Mouse (Mus musculus) hindbrain, embryonic 11.5 days (tissue): ENCODE data around the gene Amz2. TPM values are rescaled to one million over a fixed set of nuclear protein-coding genes. Genes with fewer than 3 reads are reported as not detected.

Source experiments
- ATAC-seq: fragments of 200-750 bp; cut with Nextera tagmentation; 2 replicates; pipeline ENCODE4 v1.8.0; 2017; ENCODE audit warnings: mild to moderate bottlenecking, moderate TSS enrichment, moderate library complexity; ENCODE audit not compliant: low FRiP score
- DNase-seq: peaks from one replicate; pipeline ENCODE4 v3.0.0-alpha.2; 2015; ENCODE audit warnings: low spot score
- H3K27ac ChIP-seq: fragments of 300-500 bp; sonication (generic); 2 replicates; pipeline ENCODE4 v1.5.1; 2014; ENCODE audit warnings: mild to moderate bottlenecking, low read depth, low read length
- H3K27me3 ChIP-seq: fragments of 300-500 bp; sonication (generic); 2 replicates; pipeline ENCODE4 v1.6.1; 2014; ENCODE audit warnings: mild to moderate bottlenecking, low read length, moderate library complexity, mixed read lengths; ENCODE audit not compliant: control insufficient read depth, insufficient read depth
- H3K36me3 ChIP-seq: fragments of 300-500 bp; sonication (generic); 2 replicates; pipeline ENCODE4 v1.6.1; 2014; ENCODE audit warnings: mild to moderate bottlenecking, low read length, moderate library complexity, mixed read lengths; ENCODE audit not compliant: control insufficient read depth, insufficient read depth
- H3K4me1 ChIP-seq: fragments of 300-500 bp; sonication (generic); replicated peaks from 2 replicates; pipeline ENCODE4 v1.6.1; 2014; ENCODE audit warnings: low read length, mixed read lengths; ENCODE audit not compliant: control insufficient read depth, insufficient read depth
- H3K4me2 ChIP-seq: fragments of 300-500 bp; sonication (generic); replicated peaks from 2 replicates; pipeline ENCODE4 v1.6.1; 2014; ENCODE audit warnings: mild to moderate bottlenecking, low read depth, low read length
- H3K4me3 ChIP-seq: fragments of 300-500 bp; sonication (generic); 2 replicates; pipeline ENCODE4 v1.5.1; 2014; ENCODE audit warnings: low read depth, low read length
- H3K9ac ChIP-seq: fragments of 300-500 bp; sonication (generic); 2 replicates; pipeline ENCODE4 v1.6.1; 2014; ENCODE audit warnings: low read depth, low read length
- H3K9me3 ChIP-seq: fragments of 300-500 bp; sonication (generic); 2 replicates; pipeline ENCODE4 v1.6.1; 2016; ENCODE audit warnings: low read length; ENCODE audit not compliant: control insufficient read depth
- WGBS: fragments of 180-500 bp; shearing (Covaris S2); extraction: QIAGEN DNeasy Blood & Tissue Kit; methylation state at CpG from one replicate; pipeline ENCODE4 v1.1.7; 2014; 5-methylcytosine and 5-hydroxymethylcytosine counted together
- polyA plus RNA-seq: library from polyadenylated mRNA; unstranded; fragments of >200 nt; fragmentation: Nextera tagmentation; extraction: Ambion mirVana; gene quantifications from 2 replicates; pipeline ENCODE4 v1.2.1, GENCODE M21; 2014

Amz2 gene
- polyA plus RNA-seq: 49.9 and 50.4 TPM in 2 replicates

DNA sequence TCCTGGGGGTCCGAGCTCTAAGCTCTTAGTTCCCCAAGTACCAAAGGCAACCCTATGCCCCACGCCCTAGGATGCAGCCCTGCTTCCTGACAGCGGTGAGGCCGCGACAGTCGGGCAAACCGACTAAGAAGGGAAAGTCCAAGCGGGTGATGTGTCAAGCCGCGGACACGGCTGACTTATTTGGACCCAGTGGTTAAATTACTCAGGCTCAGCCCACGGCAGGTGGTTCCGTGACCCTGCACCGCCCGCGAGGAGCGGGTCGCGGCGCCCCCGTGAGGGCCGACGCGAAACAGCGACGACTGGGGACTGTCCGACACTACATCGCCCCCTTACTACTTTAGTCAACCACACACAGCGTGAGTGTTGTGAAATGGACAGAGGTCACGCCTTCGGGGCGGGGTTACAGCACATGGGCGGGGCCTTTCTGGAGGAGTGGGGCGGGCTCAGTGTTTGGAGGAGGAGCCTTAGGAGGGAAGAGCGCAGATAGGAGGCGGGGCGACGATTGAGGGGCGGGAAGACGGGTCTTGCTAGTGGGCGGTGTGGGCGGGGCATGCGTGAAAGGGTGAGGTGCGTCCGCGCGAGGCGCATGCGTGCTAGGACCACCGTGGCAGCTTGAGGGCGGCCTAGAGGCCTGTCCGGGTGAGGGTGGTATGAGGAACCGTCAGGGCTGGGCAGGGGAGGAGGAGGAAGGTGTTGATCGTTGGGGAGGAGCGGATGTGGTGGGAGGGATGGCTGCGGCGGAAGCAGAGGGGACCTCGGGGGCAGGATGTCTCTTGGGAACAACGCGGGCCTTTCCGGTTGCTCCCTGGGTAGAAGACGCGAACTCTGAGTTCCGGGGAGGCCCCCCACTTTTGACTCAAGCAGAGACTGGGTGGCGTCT lies at the start of gene Amz2:
Amz2 (plus strand) TSS at position 555 of the 880 bp plus-strand sequence.
- H3K9me3 ChIP-seq: no peaks in the 10 kb centered on the region
- peak; percentile 98 for ATAC-seq
- DNase-seq: peak; percentile 100
- 1% methylated on average over 52 of the region's 65 CpGs for WGBS
- no peaks in the 10 kb centered on the region for H3K36me3 ChIP-seq
- peak within 1 kb of the TSS; percentile 74 for H3K9ac ChIP-seq
- peak within 1 kb of the TSS; percentile 56 for H3K4me3 ChIP-seq
- H3K4me1 ChIP-seq: peaks cover 2% of the 10 kb centered on the region; the same call in 1 of the 2 replicates
- H3K27ac ChIP-seq: peak within 1 kb of the TSS; percentile 82
- peak within 1 kb of the TSS; percentile 52 for H3K4me2 ChIP-seq
- no peaks in the 10 kb centered on the region for H3K27me3 ChIP-seq

DNA sequence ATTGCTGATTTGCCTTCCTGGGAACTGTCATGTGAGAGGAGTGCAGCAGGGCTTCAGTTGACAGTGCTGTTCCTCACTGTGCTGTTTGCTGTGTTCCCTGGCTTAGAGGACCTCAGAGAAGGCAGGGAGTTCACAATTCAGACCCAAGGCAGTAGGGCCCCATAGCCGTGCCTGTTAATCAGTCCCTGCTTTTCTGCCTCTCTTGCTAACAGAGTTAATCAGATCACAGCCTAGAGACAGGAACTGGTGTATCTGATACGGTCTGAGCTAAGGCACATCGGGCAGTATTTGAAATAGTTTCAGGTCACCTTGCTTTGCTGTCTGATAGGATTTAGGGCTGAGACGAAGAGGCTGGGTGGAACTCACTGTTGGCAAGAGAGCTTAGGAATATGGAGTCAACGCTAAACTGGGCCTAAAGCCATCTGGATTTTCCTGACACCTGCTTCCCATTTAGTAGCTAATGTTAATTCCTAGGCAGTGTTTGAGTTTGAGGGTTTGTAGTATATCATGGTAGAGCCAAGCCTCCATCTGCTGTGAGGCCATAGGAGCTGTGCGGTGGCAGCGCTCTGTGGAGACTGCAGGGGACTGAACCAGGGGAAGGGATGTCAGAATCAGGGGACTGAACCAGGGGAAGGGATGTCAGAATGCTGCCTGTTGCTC lies 49.1 kb upstream of the Amz2 start:
- Histone ChIP-seq H3K27me3 (no peaks in the 10 kb centered on the region), H3K9me3 (no peaks in the 10 kb centered on the region), H3K27ac (no peak overlapping the region), H3K9ac (no peak overlapping the region), H3K4me3 (no peak overlapping the region), H3K4me1 (no peaks in the 10 kb centered on the region), H3K36me3 (no peaks in the 10 kb centered on the region), H3K4me2 (no peak overlapping the region)
- no peak for DNase-seq
- ATAC-seq: no peak
- WGBS: 70% methylated on average over 7 of the region's 7 CpGs

DNA sequence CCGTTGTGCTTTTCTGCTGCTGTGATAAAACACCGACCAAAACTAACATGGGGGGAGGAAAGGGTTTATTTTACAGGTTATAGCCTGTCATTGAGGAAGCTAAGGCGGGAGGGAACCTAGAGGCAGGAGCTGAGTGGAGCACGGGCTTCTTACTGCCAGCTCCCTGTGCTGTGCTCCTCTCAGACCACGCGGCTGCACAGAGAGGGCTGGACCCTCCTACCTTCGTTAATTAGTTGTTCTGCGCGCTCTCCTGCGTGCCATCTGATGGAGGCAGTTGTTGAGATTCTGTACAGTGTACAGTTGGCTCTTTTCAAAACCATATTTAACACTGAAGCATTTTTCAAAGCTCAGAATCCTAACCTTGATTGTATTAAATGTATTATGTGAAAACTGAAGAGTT lies 48.3 kb upstream of the Amz2 start:
- no peak overlapping the region for H3K9ac ChIP-seq

GRCm38 (mm10) chr11:109378051-109378450 lies 47.7 kb upstream of the Amz2 start:
- DNase-seq: no peak

More for the DNA sequence above, 48.3 kb upstream of the Amz2 start:
- Histone ChIP-seq H3K27me3 (no peaks in the 10 kb centered on the region), H3K36me3 (no peaks in the 10 kb centered on the region), H3K4me1 (no peaks in the 10 kb centered on the region), H3K4me3 (no peak overlapping the region), H3K9me3 (no peaks in the 10 kb centered on the region), H3K4me2 (no peak overlapping the region), H3K27ac (no peak overlapping the region)
- ATAC-seq (no peak), DNase-seq (no peak)
- 73% methylated on average over 10 of the region's 10 CpGs for WGBS

DNA sequence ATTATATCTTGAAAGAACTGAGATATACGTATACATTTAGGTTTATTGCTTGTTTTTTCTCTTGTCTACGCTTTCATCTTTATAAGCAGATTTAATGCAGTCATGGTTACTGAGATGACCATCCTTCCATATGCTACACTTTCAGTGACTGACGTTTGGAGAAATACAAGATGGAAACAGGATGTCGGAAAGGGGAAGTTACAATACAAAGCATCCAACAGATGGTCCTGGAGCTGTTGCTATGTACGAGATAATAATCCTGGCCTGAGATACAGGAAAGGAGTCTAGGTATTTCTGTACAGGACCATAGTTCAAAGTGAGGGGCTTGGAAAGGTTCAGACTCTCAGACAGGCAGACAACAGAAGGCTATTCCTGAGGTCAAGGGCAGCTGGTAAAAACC lies 45.1 kb upstream of the Amz2 start:
- H3K27me3 ChIP-seq: no peaks in the 10 kb centered on the region
- H3K4me3 ChIP-seq: no peak overlapping the region
- no peaks in the 10 kb centered on the region for H3K4me1 ChIP-seq
- no peak overlapping the region for H3K27ac ChIP-seq
- H3K36me3 ChIP-seq: no peaks in the 10 kb centered on the region
- ATAC-seq (no peak), DNase-seq (no peak)
- no peak overlapping the region for H3K9ac ChIP-seq
- H3K9me3 ChIP-seq: no peaks in the 10 kb centered on the region
- 84% methylated on average over 5 of the region's 5 CpGs for WGBS
- H3K4me2 ChIP-seq: no peak overlapping the region

More at GRCm38 (mm10) chr11:109378051-109378450, 47.7 kb upstream of the Amz2 start:
- ATAC-seq: no peak
- no peaks in the 10 kb centered on the region for H3K36me3 ChIP-seq
- H3K4me1 ChIP-seq: no peaks in the 10 kb centered on the region
- H3K27me3 ChIP-seq: no peaks in the 10 kb centered on the region
- WGBS: 76% methylated on average over 7 of the region's 7 CpGs
- H3K27ac ChIP-seq: no peak overlapping the region
- H3K4me2 ChIP-seq: no peak overlapping the region
- H3K4me3 ChIP-seq: no peak overlapping the region
- no peaks in the 10 kb centered on the region for H3K9me3 ChIP-seq
- H3K9ac ChIP-seq: no peak overlapping the region

DNA sequence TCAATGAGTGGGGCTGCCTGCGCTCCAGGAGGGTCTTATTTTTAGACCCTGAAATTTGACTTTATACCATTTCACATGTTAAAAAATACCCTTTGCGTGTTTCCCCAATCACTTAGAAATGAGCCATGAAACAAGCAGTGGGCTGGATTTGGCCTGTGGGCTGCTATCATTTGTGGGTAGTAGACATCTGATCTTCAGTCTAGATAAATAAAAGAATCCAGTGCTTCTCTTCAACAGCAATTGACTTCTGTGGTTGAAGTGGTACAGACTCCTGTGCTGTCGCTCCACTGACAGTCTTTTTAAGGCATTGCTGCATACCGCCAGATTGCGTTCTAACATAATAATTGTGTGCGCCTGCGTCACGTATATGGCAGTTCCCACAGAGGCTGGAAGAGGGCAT lies 40.5 kb upstream of the Amz2 start:
- no peaks in the 10 kb centered on the region for H3K9me3 ChIP-seq
- ATAC-seq (no peak), DNase-seq (no peak)
- H3K4me3 ChIP-seq: no peak overlapping the region
- H3K4me2 ChIP-seq: no peak overlapping the region
- no peak overlapping the region for H3K9ac ChIP-seq
- no peaks in the 10 kb centered on the region for H3K27me3 ChIP-seq
- no peaks in the 10 kb centered on the region for H3K4me1 ChIP-seq
- 95% methylated on average over 8 of the region's 8 CpGs for WGBS
- H3K36me3 ChIP-seq: no peaks in the 10 kb centered on the region
- no peak overlapping the region for H3K27ac ChIP-seq

- H3K27me3 ChIP-seq: no peaks in the 10 kb centered on the region
- no peaks in the 10 kb centered on the region for H3K4me1 ChIP-seq
- H3K4me2 ChIP-seq: no peak overlapping the region
- DNase-seq (no peak), ATAC-seq (no peak)
- no peak overlapping the region for H3K27ac ChIP-seq
- WGBS: 95% methylated on average over 5 of the region's 5 CpGs
- H3K36me3 ChIP-seq: no peaks in the 10 kb centered on the region
- H3K9me3 ChIP-seq: no peaks in the 10 kb centered on the region
- no peak overlapping the region for H3K9ac ChIP-seq
- no peak overlapping the region for H3K4me3 ChIP-seq
Measured at GRCm38 (mm10) chr11:109389046-109389445, 36.7 kb upstream of the Amz2 start.

GRCm38 (mm10) chr11:109391200-109391599 lies 34.5 kb upstream of the Amz2 start:
- Histone ChIP-seq H3K4me2 (no peak overlapping the region), H3K27me3 (no peaks in the 10 kb centered on the region), H3K9ac (no peak overlapping the region), H3K4me1 (no peaks in the 10 kb centered on the region), H3K36me3 (no peaks in the 10 kb centered on the region), H3K27ac (no peak overlapping the region), H3K9me3 (no peaks in the 10 kb centered on the region), H3K4me3 (no peak overlapping the region)
- 88% methylated on average over 7 of the region's 7 CpGs for WGBS
- DNase-seq (no peak), ATAC-seq (no peak)
